In the genomic region with DNA sequence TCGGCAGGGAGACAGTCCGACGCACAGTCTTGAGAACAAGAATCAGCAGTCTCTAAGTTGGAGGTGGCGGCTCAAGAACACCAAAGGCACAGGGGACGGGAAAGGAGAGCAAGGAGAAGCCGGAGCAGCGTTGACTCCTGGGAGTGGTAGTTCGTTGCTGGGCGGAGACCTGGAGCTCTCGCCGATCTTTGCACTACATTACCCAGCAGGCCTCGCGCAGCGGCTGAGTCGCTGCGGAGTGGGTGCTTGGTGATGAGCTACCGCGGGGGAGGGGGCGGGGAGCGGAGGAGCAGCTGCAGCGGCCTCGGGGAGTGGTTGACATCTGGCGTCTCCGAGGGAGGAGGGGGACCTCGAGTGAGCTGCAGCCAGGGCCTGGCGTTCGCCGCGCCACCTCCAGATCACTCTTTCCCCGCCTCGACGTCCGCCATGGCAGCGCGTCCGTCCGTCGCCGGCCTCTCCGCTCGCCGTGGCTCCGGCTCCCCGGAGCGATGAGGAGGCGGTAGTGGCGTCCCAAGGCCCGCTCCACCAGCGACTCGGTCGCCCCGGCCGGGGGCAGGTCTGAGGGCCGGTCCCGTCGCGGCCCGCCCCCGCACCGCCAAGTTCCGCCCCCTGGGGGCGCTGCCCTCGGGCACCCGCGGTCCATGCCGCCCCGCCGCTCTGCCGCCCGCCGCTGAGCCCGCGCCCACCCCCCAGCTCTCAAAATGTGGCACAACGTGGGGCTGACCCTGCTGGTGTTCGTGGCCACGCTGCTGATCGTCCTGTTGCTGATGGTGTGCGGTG, we compare ENCODE assay signal across 8 mouse cellular contexts. TPM values are rescaled to one million over a fixed set of nuclear protein-coding genes. Genes with fewer than 3 reads are reported as not detected.
A peak's percentile ranks its signal among the peaks of the same experiment; 100 is the strongest.
DNase-seq lines count a peak whose midpoint lies in the region; ATAC-seq lines count a peak whose summit lies in the region.

A gene (plus strand): TSS at position 307 of the 780 bp plus-strand sequence.

- H3K36me3 ChIP-seq in heart, embryonic 10.5 days: no peaks in the 10 kb centered on the region
- no peaks in the 10 kb centered on the region for H3K36me3 ChIP-seq in kidney, embryonic 15.5 days

- under 1% methylated on average over 75 of the region's 78 CpGs for WGBS in heart, embryonic 10.5 days
- WGBS in kidney, embryonic 15.5 days: under 1% methylated on average over 58 of the region's 78 CpGs

- no peaks in the 10 kb centered on the region for H3K27me3 ChIP-seq in heart, embryonic 10.5 days (ENCODE audit: insufficient read depth, poor library complexity, severe bottlenecking)
- no peaks in the 10 kb centered on the region for H3K27me3 ChIP-seq in kidney, embryonic 15.5 days

- H3K4me1 ChIP-seq in heart, embryonic 10.5 days: peaks cover 19% of the 10 kb centered on the region
- peaks cover 22% of the 10 kb centered on the region for H3K4me1 ChIP-seq in kidney, embryonic 15.5 days

- peak within 1 kb of the TSS; percentile 87 for H3K4me3 ChIP-seq in heart, embryonic 10.5 days
- peak within 1 kb of the TSS; percentile 80 for H3K4me3 ChIP-seq in kidney, embryonic 15.5 days (replicated peaks)

- H3K9me3 ChIP-seq in heart, embryonic 10.5 days: no peaks in the 10 kb centered on the region
- H3K9me3 ChIP-seq in kidney, embryonic 15.5 days (replicated peaks): no peaks in the 10 kb centered on the region

- H3K9ac ChIP-seq in kidney, embryonic 15.5 days: peak within 1 kb of the TSS; percentile 77

- DNase-seq in B cell, adult 2 months: peak; percentile 89 to 91
- DNase-seq in brain, adult 2 months (ENCODE audit: low read depth, low spot score): peak; percentile 99
- DNase-seq in heart, embryonic 10.5 days (ENCODE audit: low spot score): peak; percentile 99
- peak; percentile 95 for DNase-seq in liver
- DNase-seq in spleen, postnatal 4 days (ENCODE audit: low spot score in 2 of 2): peak; percentile 89 to 91

- H3K27ac ChIP-seq in heart, embryonic 10.5 days: peak within 1 kb of the TSS; percentile 96
- H3K27ac ChIP-seq in kidney, embryonic 15.5 days: peak within 1 kb of the TSS; percentile 93

- peak within 1 kb of the TSS; percentile 87 for H3K4me2 ChIP-seq in kidney, embryonic 15.5 days

- peak; percentile 98 for ATAC-seq in erythroblast, adult 5-6 weeks (replicated peaks; ENCODE audit: low FRiP score, poor library complexity, severe bottlenecking)
- peak; percentile 98 for ATAC-seq in kidney, embryonic 15.5 days (replicated peaks; ENCODE audit: low FRiP score)
- ATAC-seq in monocyte, adult 5-6 weeks (replicated peaks; ENCODE audit: insufficient number of reproducible peaks, low FRiP score, low TSS enrichment, poor library complexity, severe bottlenecking): peak; percentile 97

RNA-seq across cellular contexts. Expression of the gene that starts here (rescaled TPM):
- total RNA-seq in erythroblast, adult 5-6 weeks (2015; ENCODE audit: low replicate concordance): 3.1 and 5.6 TPM in 2 replicates
- 3.8 and 4.5 TPM in 2 replicates for total RNA-seq in erythroblast, adult 5-6 weeks (2017; ENCODE audit: low replicate concordance)
- 11.4 TPM in 2 replicates for polyA plus RNA-seq in heart, embryonic 10.5 days (2016; fragmentation: Nextera tagmentation; extraction: Ambion mirVana)
- polyA plus RNA-seq in kidney, embryonic 15.5 days (2015; fragmentation: Nextera tagmentation; extraction: Ambion mirVana): 10.1 and 10.7 TPM in 2 replicates
- 5.2 to 7.7 TPM (median 5.2 TPM) in 3 replicates for total RNA-seq in monocyte, adult 5-6 weeks (2017)

Comparison
In these comparisons a context has a peak if more than half of its experiments do, and no peak if none do; other contexts are left out.
1. Peak in every context shown above with its lines: DNase-seq, ATAC-seq, H3K4me3 ChIP-seq and H3K27ac ChIP-seq.